9 mouse cellular contexts compared by ENCODE assay signal in the genomic region with DNA sequence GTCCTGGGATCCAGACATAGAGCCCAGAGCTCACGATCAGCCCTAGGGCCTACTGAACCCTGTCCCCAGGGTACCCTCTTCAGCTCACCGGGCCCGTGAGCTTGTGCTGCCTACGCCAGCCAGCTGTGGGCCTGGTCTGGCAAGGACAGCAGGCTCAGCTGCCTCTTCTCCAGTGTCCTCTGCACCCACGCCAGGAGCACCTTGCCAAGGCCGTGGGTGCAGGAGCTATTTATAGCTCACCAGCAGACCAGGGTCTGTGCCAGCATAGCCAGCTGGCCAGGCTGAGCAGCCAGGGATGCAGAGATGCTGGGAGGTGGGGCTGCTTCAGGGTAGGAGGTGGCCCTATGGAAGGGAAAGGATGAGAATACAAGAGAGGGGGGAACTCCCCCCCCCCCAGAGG. TPM values are rescaled to one million over a fixed set of nuclear protein-coding genes. Genes with fewer than 3 reads are reported as not detected.
DNase-seq lines count a peak whose midpoint lies in the region; ATAC-seq lines count a peak whose summit lies in the region.
"Had no signal": no experiment of that assay in that cellular context is flagged by ENCODE, and none has a peak within 500 bp of the region (broad histone marks: within the 10 kb centered on the region; RNA-seq: fewer than 3 reads in every experiment).

No protein-coding gene starts in this region.

- H3K27ac ChIP-seq in forebrain, embryonic 15.5 days (replicated peaks): peak overlapping the region; percentile 74
- peak overlapping the region; percentile 7; the same call in 1 of the 2 replicates for H3K27ac ChIP-seq in midbrain, embryonic 16.5 days (ENCODE audit: low read length)

- no peak overlapping the region for H3K4me3 ChIP-seq in forebrain, embryonic 15.5 days
- H3K4me3 ChIP-seq in midbrain, embryonic 16.5 days (ENCODE audit: low read depth, low read length): no peak overlapping the region

- H3K36me3 ChIP-seq in forebrain, embryonic 15.5 days: peaks cover 21% of the 10 kb centered on the region
- H3K36me3 ChIP-seq in midbrain, embryonic 16.5 days (ENCODE audit: control insufficient read depth, insufficient read depth, low read length): peaks cover 12% of the 10 kb centered on the region

- intact Hi-C loops in heart, postnatal 10 days (cut with DNase I): loop anchor here (2.0 kb wide), 1 partner anchor 29 kb away; no protein-coding TSS in a partner anchor

- H3K9me3 ChIP-seq in forebrain, embryonic 15.5 days: no peaks in the 10 kb centered on the region
- no peaks in the 10 kb centered on the region for H3K9me3 ChIP-seq in midbrain, embryonic 16.5 days (replicated peaks; ENCODE audit: control insufficient read depth, low read length, poor library complexity, severe bottlenecking)
- H3K9me3 ChIP-seq: G1E had no signal

- peak; percentile 68 for DNase-seq in urinary bladder, postnatal 14 days (ENCODE audit: low spot score)
- DNase-seq in urinary bladder, adult 18-20 months (ENCODE audit: low spot score in 2 of 2): no peak
- DNase-seq in heart, postnatal 10 days: peak; percentile 91 to 92
- peak; percentile 73 to 83 for DNase-seq in layer of hippocampus, postnatal 14 days (ENCODE audit: low spot score in 2 of 2)
- DNase-seq in thymus, postnatal 0 days (ENCODE audit: low spot score): no peak
- no peak for DNase-seq in yolk sac, embryonic 10.5 days (ENCODE audit: low spot score)

- WGBS in forebrain, embryonic 15.5 days: 49% methylated on average over 6 of the region's 6 CpGs
- WGBS in midbrain, embryonic 16.5 days: 67% methylated on average over 6 of the region's 6 CpGs

- no peaks in the 10 kb centered on the region for H3K27me3 ChIP-seq in forebrain, embryonic 15.5 days
- H3K27me3 ChIP-seq in midbrain, embryonic 16.5 days (ENCODE audit: control insufficient read depth, insufficient read depth, low read depth, low read length): no peaks in the 10 kb centered on the region

- peaks cover 29% of the 10 kb centered on the region for H3K4me1 ChIP-seq in forebrain, embryonic 15.5 days
- H3K4me1 ChIP-seq in midbrain, embryonic 16.5 days (ENCODE audit: control insufficient read depth, insufficient read depth, low read length): peaks cover 14% of the 10 kb centered on the region

- peak; percentile 83 for ATAC-seq in forebrain, embryonic 15.5 days (replicated peaks)
- peak; percentile 72 for ATAC-seq in midbrain, embryonic 16.5 days

- no peak overlapping the region for H3K4me2 ChIP-seq in forebrain, embryonic 15.5 days (replicated peaks)
- no peak overlapping the region for H3K4me2 ChIP-seq in midbrain, embryonic 16.5 days (ENCODE audit: low read length)

- H3K9ac ChIP-seq in forebrain, embryonic 15.5 days (replicated peaks): no peak overlapping the region
- peak overlapping the region; percentile 28; the same call in 1 of the 2 replicates for H3K9ac ChIP-seq in midbrain, embryonic 16.5 days (ENCODE audit: low read depth, low read length)

RNA-seq across cellular contexts. Expression of gene Hdac7, which starts 32.2 kb away (rescaled TPM):
- 25.9 and 26.6 TPM in 2 replicates for polyA plus RNA-seq in forebrain, embryonic 15.5 days (2015; fragmentation: Nextera tagmentation; extraction: Ambion mirVana)
- total RNA-seq in heart, postnatal 10 days (2021): 10 to 100 TPM; 57.9 to 59.4 TPM
- 10 to 100 TPM; 24.9 to 25.0 TPM for total RNA-seq in layer of hippocampus, postnatal 14 days (2021)
- 28.6 and 31.5 TPM in 2 replicates for polyA plus RNA-seq in midbrain, embryonic 16.5 days (2015; fragmentation: Nextera tagmentation; extraction: Ambion mirVana)
- polyA plus RNA-seq in thymus, postnatal 0 days (2015; fragmentation: Nextera tagmentation; extraction: Ambion mirVana): 111 and 122 TPM in 2 replicates

RNA-seq across cellular contexts. Expression of gene Slc48a1, which starts 33.8 kb away (rescaled TPM):
- 64.9 and 66.6 TPM in 2 replicates for polyA plus RNA-seq in forebrain, embryonic 15.5 days (2015; fragmentation: Nextera tagmentation; extraction: Ambion mirVana)
- 10 to 100 TPM; 62.0 to 71.0 TPM for total RNA-seq in heart, postnatal 10 days (2021)
- 100 to 1,000 TPM; 131 to 147 TPM for total RNA-seq in layer of hippocampus, postnatal 14 days (2021)
- 92.1 and 100 TPM in 2 replicates for polyA plus RNA-seq in midbrain, embryonic 16.5 days (2015; fragmentation: Nextera tagmentation; extraction: Ambion mirVana)
- polyA plus RNA-seq in thymus, postnatal 0 days (2015; fragmentation: Nextera tagmentation; extraction: Ambion mirVana): 44.5 and 48.3 TPM in 2 replicates

RNA-seq across cellular contexts. Expression of gene Rapgef3, which starts 44.4 kb away (rescaled TPM):
- 8.6 and 9.0 TPM in 2 replicates for polyA plus RNA-seq in forebrain, embryonic 15.5 days (2015; fragmentation: Nextera tagmentation; extraction: Ambion mirVana)
- total RNA-seq in heart, postnatal 10 days (2021): 10 to 100 TPM; 29.2 to 30.7 TPM
- 10 to 100 TPM; 39.3 to 40.1 TPM for total RNA-seq in layer of hippocampus, postnatal 14 days (2021)
- polyA plus RNA-seq in midbrain, embryonic 16.5 days (2015; fragmentation: Nextera tagmentation; extraction: Ambion mirVana): 19.7 and 21.3 TPM in 2 replicates
- 61.7 and 72.6 TPM in 2 replicates for polyA plus RNA-seq in thymus, postnatal 0 days (2015; fragmentation: Nextera tagmentation; extraction: Ambion mirVana)

Comparison
In these comparisons a context has a peak if more than half of its experiments do, and no peak if none do; other contexts are left out.
1. DNase-seq: peak in urinary bladder, postnatal 14 days (single experiment), heart, postnatal 10 days (2 of 2) and layer of hippocampus, postnatal 14 days (2 of 2); none in urinary bladder, adult 18-20 months (0 of 2), thymus, postnatal 0 days (single experiment) and yolk sac, embryonic 10.5 days (single experiment).